Mouse (Mus musculus): ENCODE data around the gene Rftn1.

Rftn1 gene

DNA sequence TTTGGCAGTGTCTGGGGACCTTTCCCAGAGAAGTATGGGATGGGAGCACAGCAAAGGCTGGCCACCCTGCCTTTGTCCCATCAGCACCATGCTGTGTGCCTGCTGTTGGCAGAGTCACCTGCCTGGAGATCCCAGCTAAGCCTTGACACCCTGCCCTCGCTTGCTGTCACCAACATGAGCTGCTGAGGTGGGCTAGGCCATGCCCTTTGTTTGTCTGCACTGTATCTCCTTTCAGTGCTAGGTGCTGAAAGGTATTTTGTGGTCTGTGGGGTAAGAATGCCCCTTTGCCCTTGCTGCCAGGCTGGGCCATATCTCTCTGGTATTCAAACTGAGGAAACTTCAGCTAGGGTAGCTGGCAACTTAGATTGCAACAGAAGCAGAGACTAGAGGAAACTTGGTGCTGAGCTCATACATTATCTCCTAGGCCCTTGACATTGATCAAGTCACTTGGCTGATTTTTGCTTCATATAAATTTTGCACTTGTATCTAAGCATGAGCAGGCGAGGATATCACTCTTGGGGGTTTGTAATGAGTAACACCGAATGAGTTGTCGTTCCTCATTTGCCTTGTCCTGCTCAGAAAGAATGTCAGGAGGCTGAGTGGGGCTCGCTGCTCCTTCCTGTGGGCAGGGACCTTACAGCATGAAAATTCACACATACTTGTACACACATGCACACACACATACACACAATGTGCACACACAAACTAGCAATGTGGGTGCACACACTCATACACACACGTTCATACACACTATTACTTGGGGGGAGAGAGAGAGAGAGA is 207.7 kb downstream of the Rftn1 start:
- no peak for DNase-seq (ENCODE audit: low spot score)

DNA sequence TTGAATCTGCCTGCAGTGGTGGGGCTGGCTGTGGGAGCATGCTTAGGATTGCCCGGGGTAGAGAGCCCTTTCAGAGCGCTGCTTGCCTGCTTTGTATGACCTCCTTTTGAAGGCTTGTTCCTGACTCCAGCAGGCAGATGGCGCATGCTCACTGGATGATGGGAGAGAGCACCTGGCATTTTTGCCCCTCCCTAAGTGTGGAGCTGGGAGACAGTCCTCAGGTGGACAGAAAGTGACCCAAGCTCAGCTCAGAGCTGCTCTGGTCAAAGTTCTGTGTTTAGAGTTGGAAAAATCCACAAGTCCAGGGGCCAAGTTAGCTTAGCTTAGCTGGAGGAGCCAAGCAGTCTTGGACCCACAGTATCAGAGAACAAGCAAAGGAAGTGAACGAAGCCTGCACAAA is 208.9 kb downstream of the Rftn1 start:
- no peak for DNase-seq (ENCODE audit: low spot score)

DNA sequence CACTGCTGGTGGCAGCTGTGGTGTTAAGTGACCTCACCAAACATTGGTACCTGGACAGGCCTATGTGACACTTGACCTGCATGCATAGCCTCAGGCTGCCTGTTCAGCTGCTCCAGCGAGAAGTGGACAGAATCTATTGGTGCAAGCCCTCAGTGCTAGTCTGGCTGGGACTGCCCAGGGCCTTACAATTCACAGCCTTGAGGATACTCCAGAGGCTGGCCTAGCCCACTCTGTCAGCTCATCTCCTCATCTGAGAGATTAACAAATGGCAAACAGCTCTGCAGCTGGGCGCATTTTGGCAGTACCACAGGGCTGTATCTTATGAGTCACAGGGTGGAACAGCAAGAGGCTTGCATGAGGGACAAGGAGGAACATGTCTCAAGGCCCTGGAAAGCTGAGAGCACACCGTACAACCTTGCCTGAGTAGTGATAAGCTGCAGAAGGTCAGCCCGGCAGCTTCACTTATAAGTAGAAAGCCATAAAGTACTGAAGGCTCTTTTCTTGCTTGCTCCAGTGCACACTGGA is 210.7 kb downstream of the Rftn1 start:
- no peak for DNase-seq (ENCODE audit: low spot score)

DNA sequence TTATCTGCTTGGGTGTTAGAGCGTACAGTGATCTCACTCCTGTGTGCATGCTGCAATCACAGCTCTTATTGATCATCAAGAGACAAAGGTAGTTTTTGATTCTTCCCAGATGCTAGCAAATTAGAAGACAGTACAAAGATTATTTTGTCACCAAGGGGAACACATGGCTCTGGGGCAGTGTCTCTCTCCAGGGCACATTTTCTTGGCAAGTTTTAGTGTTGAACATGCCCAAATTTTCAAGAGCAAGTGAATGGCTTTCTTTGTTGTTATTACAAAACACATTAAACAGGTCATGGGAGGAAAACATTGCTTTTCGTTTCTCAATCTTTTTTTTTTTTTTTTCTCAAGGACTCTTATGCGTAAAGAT is 213.1 kb downstream of the Rftn1 start:
- DNase-seq (ENCODE audit: low spot score), result no peak

DNA sequence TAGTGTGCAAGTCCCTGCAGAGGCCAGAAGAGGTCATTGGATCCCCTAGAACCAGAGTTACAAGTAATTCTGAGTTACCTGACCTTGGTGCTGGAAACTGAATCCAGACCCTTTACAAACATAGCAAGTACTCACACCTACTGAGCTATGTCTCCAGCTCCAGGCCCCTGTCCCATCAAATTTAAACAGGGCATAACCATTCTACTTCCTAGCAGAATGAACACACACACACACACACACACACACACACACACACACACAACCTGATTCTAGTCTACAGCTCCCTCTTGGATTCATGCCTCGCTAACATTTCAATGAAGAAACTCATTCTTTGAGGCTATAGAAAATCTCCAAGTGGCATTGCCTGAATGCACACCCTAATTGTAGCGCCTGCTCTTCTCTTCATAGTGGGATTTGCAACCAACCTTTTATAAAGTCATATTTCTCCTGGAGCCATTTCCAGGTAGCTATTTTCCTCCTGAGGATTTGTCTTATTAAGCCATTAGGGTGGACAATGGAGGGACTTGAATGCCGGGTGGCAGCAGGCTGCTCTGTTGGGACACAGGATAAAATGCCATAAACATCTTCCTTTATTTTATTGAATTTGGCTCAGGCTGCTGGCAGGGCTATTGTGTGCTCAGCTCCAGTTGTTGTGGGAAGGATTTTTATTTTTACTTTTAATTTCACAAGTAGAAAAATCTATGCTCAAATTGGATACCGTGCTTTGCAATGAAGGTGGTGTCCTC is 213.6 kb downstream of the Rftn1 start:
- DNase-seq (ENCODE audit: low spot score), result no peak

DNA sequence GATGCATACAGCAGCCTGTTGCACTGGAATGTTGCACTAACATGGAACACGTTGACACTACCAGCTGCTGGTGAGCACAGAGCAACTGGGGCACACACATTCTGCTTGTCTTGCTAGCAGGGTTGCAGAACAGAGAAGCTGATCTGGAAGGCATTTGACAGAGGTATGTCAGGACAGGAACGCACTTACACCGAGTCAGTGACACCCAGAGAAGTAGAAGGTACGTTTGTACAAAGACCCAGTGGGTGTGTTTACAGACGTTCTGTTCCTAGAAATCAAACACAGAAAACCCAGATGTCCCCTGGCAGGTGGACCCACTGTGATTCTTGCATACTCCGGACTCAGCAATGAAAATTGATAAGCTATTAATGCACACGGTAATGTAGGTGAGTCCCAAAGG is 215.0 kb downstream of the Rftn1 start:
- no peak for DNase-seq (ENCODE audit: low spot score)

DNA sequence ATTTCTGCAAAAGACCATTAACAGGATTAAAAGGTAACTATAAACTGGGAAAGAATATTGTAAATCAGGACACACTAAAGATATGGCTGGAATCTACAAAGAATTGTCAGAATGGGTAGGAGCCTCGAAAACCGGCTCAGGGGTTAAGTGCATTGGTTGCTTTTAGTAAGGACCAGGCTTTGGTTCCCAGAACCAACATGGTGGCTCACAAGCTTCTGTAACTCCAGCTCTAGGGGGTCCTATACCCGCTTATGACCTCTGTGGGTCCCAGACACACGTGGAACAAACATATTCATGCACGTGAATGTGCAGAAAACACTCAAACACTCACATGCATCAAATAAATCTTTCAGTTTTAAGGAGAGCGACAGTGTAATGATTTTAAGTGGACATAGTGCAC is 215.5 kb downstream of the Rftn1 start:
- no peak for DNase-seq (ENCODE audit: low spot score)

DNA sequence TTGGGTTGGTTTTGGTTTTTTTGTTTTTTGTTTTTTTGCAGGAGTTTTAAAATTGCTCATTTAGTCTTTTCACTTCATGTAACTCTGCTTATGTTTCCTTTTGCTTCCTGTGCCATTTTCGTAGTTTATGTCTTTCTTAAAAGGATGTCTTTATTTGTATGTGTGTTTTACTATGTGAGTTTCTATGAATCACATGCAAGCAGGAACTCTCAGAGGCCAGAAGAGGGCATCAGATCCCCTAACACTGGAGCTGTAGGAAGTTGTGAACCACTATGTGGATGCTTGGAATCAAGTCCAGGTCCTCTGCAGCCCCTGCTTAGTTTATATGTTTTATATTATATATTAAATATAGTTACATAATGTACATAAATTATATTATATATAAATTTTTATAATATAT is 218.3 kb downstream of the Rftn1 start:
- DNase-seq (ENCODE audit: low spot score), result no peak

DNA sequence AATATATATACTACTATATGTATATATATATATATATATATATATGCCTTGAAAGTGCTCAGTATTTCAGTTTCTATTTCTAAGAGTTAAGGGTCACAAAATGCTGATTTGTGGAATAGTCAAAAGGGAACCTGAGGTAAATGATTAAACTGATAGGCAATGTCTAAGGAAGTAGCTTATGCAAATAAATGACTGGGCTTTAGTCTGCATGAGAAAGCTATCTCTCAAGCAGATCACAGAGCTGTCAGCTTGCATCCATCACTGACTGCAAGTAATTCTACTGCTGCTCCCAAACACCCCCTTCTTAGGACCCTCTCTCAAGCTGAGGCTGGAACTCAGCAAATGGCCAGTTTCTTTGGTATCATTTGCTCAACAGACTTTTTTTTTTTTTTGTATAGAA is 219.4 kb downstream of the Rftn1 start:
- DNase-seq (ENCODE audit: low spot score), result no peak

DNA sequence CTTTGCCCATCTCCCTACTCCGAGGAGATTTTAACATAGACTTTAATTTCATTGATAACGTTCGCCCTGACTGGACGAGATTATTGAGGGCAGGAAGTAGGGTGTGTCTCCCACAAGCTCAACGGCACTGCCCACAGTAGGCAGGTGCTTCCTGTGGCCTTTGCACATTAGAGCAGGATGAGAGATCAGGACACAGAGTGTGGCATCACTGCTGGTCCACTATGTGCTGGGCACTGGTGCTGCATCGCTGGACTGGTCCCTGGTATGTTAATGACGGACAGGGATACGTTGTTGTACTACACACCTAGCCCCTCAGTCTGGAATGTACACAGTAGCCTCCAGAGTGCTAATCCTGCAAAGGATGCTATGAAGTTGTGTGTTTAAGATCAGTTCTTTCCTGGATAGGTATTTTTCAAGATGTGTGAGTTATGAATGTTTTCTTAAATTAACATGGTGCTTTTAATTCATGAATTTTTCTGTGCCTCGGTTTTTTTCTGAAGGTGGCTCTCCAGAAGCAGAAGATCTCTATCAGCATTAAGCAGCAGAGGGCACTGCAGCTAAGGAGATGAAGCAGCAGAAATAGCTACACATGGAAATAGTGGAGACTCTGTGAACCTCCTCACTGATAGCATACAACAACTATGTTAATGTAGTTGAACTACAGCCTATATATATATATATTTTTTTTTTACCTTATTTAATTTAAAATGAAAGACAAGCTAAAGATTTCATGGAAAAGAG is 221.8 kb downstream of the Rftn1 start:
- DNase-seq (ENCODE audit: low spot score), result no peak

DNA sequence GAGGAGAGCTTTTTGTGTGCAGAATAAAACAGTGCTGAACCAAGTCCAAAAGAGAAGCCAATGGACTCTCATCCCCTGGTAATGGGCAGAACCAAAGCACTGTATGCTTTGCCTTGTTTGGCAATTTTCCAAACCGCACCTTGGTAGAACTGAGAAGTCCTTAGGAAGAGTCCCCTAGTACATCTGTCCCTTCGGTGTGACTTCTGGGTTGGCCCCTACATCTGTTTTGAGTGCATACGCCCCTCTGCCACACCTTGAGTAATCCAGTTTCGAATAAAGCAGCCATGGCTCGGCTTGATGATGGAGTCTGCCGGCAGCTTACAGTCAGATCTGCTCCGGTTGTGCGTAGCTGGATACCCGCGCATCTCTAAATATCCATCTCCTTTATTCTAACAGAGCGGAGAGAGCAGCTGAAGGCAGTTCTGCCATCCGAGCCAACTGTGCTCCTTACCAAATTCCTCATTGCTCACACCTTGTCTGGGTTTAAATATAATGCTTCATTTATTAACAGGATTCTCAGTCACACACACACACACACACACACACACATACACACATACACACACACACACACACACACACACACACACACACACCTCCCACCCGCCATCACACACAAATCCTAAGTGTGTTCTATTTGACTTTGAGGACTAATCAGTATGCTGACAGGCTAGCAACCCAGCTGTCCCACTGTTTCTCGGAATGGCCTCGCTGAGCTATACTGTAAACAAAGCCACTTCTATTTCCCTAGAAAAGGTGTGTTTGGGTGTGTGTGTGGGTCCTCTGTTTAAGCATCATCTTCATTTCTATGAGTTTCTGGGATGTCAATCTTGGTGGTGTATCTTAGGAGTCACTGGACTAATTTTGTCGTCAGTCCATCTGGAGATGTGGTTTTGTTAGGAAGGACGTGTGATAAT is 224.4 kb downstream of the Rftn1 start:
- no peak for DNase-seq (ENCODE audit: low spot score)

DNA sequence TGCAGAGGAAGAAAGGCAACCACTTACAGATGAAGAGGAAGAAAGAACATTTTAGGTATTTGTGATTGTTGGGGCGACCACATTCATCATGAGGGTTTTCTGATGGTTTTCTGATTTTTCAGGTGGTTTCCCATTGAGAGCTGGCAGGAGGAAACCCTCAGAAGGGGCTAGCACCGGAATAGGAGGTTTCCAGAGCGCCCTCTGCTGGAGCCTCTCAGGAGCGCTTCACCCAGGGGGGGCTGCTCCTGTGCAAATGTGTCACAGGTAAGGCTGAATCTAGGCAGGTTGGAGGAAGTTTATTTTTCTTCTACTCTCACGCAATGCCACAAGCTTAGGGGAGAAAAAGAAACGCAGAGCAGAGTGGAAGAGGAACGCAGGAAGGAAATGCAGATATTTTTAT is 225.4 kb downstream of the Rftn1 start:
- DNase-seq (ENCODE audit: low spot score), result no peak

DNA sequence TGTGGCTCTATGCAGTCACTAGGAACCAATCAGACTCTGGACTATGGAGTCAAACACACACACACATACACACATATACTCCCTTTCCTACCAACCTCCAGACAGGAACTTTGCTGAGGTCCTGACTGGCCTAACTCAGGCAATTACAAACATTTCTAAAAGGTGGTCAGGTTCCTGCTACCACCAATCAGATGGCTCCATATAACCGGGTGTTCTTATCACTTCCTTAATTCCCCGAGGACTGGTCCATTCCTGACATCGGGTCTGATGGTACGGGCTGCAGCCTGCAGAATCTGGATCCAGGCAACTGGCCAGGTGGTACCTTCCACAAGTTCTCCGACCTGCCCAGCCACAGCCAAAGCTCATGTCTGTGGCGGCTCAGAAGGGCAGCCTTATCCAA is 226.0 kb downstream of the Rftn1 start:
- no peak for DNase-seq (ENCODE audit: low spot score)

DNA sequence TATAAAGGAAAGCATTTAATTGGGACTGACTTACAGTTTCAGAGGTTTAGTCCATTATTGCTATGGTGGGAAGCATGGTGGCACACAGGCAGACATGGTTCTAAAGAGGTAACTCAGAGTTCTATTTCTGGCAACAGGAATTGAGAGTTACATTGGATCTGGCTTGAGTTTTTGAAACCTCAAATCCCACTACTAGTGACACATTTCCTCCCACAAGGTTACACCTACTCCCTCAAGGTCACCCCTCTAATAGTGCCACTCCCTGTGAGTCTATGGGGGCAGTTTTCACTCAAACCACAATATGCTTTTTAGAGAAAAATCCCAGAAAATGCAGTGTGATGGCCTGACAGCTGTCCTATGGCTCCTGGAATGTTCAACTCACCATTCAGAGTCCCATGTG is 231.5 kb downstream of the Rftn1 start:
- DNase-seq (ENCODE audit: low spot score), result no peak

DNA sequence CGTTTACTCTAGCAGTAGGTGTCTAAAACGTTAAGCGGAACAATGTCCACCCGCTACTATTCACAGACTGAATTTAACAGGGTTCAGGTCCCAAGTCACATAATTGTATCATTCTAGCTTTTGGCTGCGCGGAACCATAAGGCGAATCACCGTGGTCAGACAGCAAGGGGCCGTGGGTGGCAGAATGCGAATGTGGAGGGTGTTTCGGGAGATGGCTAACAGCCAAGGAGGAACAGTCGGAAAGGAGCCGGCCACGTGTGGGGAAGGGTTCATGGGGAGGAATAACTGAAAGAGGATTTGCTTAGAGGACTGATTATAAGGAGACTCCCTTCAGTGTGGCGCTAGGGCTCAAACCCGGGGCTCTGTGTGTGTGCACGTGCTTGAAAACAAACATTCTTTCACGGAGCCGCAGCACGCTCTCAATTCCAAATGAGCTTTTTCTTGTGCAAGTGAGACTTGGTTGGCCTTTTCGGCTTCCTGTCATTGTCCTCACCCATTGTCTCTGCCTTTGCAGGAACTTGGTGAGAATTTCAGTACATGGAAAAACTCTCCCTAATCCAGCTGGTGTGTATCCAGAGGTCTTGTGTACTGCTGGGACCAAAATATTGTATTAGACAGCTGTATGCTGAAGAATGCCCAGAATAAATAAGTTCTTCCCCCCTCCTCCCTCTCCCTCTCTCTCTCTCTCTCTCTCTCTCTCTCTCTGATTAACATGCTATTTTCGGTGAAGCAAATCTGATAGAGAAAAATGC is 238.4 kb downstream of the Rftn1 start:
- DNase-seq (ENCODE audit: low spot score), result no peak

DNA sequence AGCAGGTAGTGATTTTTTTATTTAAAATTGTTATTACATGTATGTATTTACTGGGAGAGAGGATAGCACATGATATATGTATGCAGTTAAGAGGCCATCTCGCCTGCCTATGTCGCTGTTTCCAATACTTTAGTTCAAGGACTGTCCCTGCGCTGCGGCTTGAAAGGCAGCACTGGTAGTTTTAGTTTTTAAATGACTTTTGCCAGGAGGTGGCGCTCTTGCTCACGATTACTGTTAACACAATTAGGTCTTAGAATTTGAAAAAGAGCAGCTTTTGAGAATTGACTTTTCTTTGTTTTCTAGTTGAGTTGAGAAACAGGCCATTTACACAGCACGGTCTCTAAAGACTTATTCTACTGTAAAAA is 239.0 kb downstream of the Rftn1 start:
- DNase-seq (ENCODE audit: low spot score), result peak; percentile 73

DNA sequence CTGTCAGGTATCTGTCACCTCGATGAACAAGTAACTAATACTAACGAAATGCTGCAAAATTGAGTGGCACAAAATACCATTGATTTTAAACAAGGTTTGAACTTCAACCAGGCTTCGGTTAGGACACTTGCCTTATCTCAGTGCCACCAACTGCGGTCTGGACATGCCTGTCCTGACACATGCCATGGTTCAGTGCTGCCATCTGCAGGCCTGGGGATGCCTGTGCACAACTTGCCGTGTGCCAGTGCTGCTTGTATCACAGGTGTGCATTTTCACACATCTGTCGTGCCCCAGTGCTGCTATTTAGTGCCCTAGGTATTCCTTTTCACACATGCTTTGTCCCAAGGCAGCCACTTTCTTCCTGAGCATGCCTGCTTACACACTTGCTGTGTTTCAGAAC is 247.8 kb downstream of the Rftn1 start:
- no peak for DNase-seq (ENCODE audit: low spot score)

Data from urinary bladder, postnatal 25 days (tissue).